Mouse (Mus musculus) heart, embryonic 10.5 days (tissue): ENCODE data around the gene Camkk2. TPM values are rescaled to one million over a fixed set of nuclear protein-coding genes. Genes with fewer than 3 reads are reported as not detected.
A peak's percentile ranks its signal among the peaks of the same experiment; 100 is the strongest.

Experiments used
- DNase-seq: peaks from one replicate; pipeline ENCODE4 v3.0.0-alpha.2; 2017; ENCODE audit warnings: low spot score
- H3K27ac ChIP-seq: fragments of 300-500 bp; sonication (generic); 2 replicates; pipeline ENCODE4 v1.5.1; 2016; ENCODE audit warnings: mild to moderate bottlenecking
- H3K27me3 ChIP-seq: fragments of 300-500 bp; sonication (generic); 2 replicates; pipeline ENCODE4 v1.6.1; 2016; ENCODE audit warnings: mild to moderate bottlenecking; ENCODE audit not compliant: poor library complexity, insufficient read depth, severe bottlenecking
- H3K36me3 ChIP-seq: fragments of 300-500 bp; sonication (generic); 2 replicates; pipeline ENCODE4 v1.6.1; 2016; ENCODE audit warnings: mild to moderate bottlenecking, moderate library complexity
- H3K4me1 ChIP-seq: fragments of 300-500 bp; sonication (generic); 2 replicates; pipeline ENCODE4 v1.6.1; 2016; ENCODE audit warnings: mild to moderate bottlenecking
- H3K4me3 ChIP-seq: fragments of 300-500 bp; sonication (generic); 2 replicates; pipeline ENCODE4 v1.5.1; 2016; ENCODE audit warnings: mild to moderate bottlenecking, moderate library complexity
- H3K9me3 ChIP-seq: fragments of 300-500 bp; sonication (generic); 2 replicates; pipeline ENCODE4 v1.6.1; 2016; ENCODE audit warnings: mild to moderate bottlenecking, moderate library complexity
- WGBS: fragments of 180-500 bp; shearing (Covaris S2); methylation state at CpG from one replicate; pipeline ENCODE4 v1.1.7; 2016; 5-methylcytosine and 5-hydroxymethylcytosine counted together
- polyA plus RNA-seq: library from polyadenylated mRNA; unstranded; fragments of >200 nt; fragmentation: Nextera tagmentation; extraction: Ambion mirVana; gene quantifications from 2 replicates; pipeline ENCODE4 v1.2.1, GENCODE M21; 2016

Gene Camkk2
- polyA plus RNA-seq, 1 experiment from 2014 or later: 21.3 TPM

- no peaks in the 10 kb centered on the region for H3K9me3 ChIP-seq
- DNase-seq: no peak
- H3K4me3 ChIP-seq: no peak overlapping the region
- 26% methylated on average over 7 of the region's 7 CpGs for WGBS
- H3K27ac ChIP-seq: no peak overlapping the region
- H3K36me3 ChIP-seq: peaks cover 4% of the 10 kb centered on the region; the same call in 1 of the 2 replicates
- H3K27me3 ChIP-seq: 0 out of 2 replicates have a peak, but pooled peaks cover 5% of the 10 kb centered on the region
- peaks cover 9% of the 10 kb centered on the region; the same call in 1 of the 2 replicates for H3K4me1 ChIP-seq
Measured at GRCm38 (mm10) chr5:122726068-122726467, 53.1 kb downstream of the Camkk2 start.

- DNase-seq: no peak
- H3K4me1 ChIP-seq: peaks cover 2% of the 10 kb centered on the region; the same call in 1 of the 2 replicates
- H3K4me3 ChIP-seq: no peak overlapping the region
- peaks cover 4% of the 10 kb centered on the region; the same call in 1 of the 2 replicates for H3K36me3 ChIP-seq
- H3K27ac ChIP-seq: no peak overlapping the region
- 0 out of 2 replicates have a peak, but pooled peaks cover 5% of the 10 kb centered on the region for H3K27me3 ChIP-seq
- H3K9me3 ChIP-seq: no peaks in the 10 kb centered on the region
- 86% methylated on average over 13 of the region's 13 CpGs for WGBS
Measured at GRCm38 (mm10) chr5:122725453-122725852, 53.8 kb downstream of the Camkk2 start.

GRCm38 (mm10) chr5:122719168-122719567 is 60.0 kb downstream of the Camkk2 start:
- Histone ChIP-seq H3K4me1 (no peaks in the 10 kb centered on the region), H3K36me3 (peaks cover 20% of the 10 kb centered on the region), H3K9me3 (no peaks in the 10 kb centered on the region), H3K4me3 (no peak overlapping the region), H3K27me3 (no peaks in the 10 kb centered on the region), H3K27ac (no peak overlapping the region)
- no peak for DNase-seq
- 91% methylated on average over 8 of the region's 8 CpGs for WGBS

DNA sequence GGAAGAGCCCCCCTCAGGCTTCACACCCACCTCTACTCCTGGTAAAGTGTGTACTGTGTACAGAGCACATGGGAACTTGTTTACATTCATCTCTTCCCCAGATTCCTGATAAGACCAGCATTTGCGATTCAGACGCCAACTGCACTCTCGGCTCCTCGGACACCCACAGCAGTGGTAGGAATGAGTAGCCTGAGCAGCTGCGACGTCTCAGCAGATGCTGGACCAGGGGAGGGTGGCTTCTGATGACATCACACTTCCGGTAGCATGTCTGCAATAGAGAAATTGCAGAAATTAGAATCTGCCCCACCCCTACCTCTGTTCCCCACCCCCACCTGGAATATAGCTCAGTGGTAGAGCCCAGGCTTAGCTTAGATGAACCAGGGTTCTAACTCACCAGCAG is 60.8 kb downstream of the Camkk2 start:
- Histone ChIP-seq H3K27me3 (no peaks in the 10 kb centered on the region), H3K9me3 (no peaks in the 10 kb centered on the region), H3K4me3 (no peak overlapping the region), H3K27ac (no peak overlapping the region), H3K4me1 (no peaks in the 10 kb centered on the region), H3K36me3 (peaks cover 20% of the 10 kb centered on the region)
- DNase-seq: no peak
- WGBS: 72% methylated on average over 7 of the region's 7 CpGs

DNA sequence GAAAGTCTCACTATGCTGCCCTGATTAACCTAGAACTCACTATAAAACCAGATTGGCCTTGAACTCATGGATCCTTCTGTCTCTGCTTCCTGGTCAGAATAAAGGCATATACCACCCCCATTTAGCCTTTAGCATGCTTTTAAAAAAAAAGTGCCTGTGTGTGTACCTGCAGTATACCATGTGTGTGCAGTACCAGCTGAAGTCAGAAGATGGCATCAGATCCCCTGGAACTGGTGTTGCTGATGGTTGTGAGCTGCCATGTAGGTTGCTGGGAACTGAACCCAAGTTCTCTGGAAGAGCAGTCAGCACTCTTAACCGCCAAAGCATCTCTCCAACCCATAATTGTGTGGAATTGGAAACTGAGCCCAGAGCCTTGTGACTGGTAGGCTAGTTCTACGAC is 62.4 kb downstream of the Camkk2 start:
- H3K27me3 ChIP-seq: no peaks in the 10 kb centered on the region
- no peak for DNase-seq
- 95% methylated on average over 2 of the region's 2 CpGs for WGBS

DNA sequence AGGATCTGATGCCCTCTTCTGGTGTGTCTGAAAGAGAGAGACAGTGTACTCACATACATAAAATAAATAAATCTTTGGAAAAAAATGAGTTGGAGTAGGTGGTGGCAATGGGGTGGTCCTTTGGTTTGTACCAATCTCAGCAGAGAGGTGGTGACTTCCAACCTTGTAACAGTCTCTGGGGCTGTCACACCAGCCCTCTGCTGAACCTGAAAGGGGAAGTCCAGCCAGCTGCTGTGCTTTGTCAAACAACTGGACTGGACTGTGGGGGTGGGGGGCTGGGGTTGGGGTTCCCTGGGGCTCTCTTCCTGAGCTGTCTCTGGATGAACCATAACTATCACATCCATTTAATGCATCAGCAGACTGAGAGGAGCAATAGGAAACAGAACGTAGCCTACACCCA is 63.5 kb downstream of the Camkk2 start:
- Histone ChIP-seq H3K4me1 (no peaks in the 10 kb centered on the region), H3K27me3 (no peaks in the 10 kb centered on the region), H3K36me3 (peaks cover 20% of the 10 kb centered on the region), H3K4me3 (no peak overlapping the region), H3K27ac (no peak overlapping the region), H3K9me3 (no peaks in the 10 kb centered on the region)
- 68% methylated on average over 1 of the region's 1 CpGs for WGBS
- DNase-seq: no peak

More for the DNA sequence above, 62.4 kb downstream of the Camkk2 start:
- H3K36me3 ChIP-seq: peaks cover 20% of the 10 kb centered on the region
- H3K4me1 ChIP-seq: no peaks in the 10 kb centered on the region
- H3K4me3 ChIP-seq: no peak overlapping the region
- H3K9me3 ChIP-seq: no peaks in the 10 kb centered on the region
- no peak overlapping the region for H3K27ac ChIP-seq

GRCm38 (mm10) chr5:122708819-122709218 is 70.4 kb downstream of the Camkk2 start:
- Histone ChIP-seq H3K9me3 (no peaks in the 10 kb centered on the region), H3K36me3 (0 out of 2 replicates have a peak, but pooled peaks cover 3% of the 10 kb centered on the region), H3K4me1 (peaks cover 27% of the 10 kb centered on the region), H3K27ac (no peak overlapping the region), H3K4me3 (no peak overlapping the region), H3K27me3 (no peaks in the 10 kb centered on the region)
- WGBS: 46% methylated on average over 6 of the region's 6 CpGs
- DNase-seq: no peak

- Histone ChIP-seq H3K4me1 (peaks cover 27% of the 10 kb centered on the region), H3K9me3 (no peaks in the 10 kb centered on the region), H3K4me3 (peak within 1 kb of the TSS; percentile 68), H3K27ac (peak within 1 kb of the TSS; percentile 89), H3K36me3 (no peaks in the 10 kb centered on the region), H3K27me3 (no peaks in the 10 kb centered on the region)
- WGBS: 1% methylated on average over 66 of the region's 66 CpGs
- peak; percentile 93 for DNase-seq
Measured at GRCm38 (mm10) chr5:122707276-122708181, 71.7 kb downstream of the Camkk2 start, which contains the start of gene P2rx4. Gene P2rx4, plus strand, starts transcription at chr5:122707544.

DNA sequence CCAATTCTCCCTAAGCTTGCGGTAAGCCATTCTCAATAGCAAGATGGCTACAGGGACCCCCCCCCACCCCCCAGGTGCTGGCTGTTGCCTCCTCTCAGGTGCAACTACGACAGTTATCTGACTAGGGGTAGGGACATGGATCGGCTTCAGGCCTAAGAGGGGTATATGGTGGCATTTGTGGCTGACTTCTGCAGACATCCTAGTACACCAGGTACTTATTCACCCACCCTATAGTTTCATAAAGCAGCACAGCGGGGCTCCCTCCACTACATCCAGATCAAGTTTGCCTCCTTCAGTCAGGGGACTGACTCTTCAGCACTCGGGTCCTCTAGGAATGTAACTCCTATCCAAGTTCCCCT is 72.3 kb downstream of the Camkk2 start:
- no peaks in the 10 kb centered on the region for H3K27me3 ChIP-seq
- no peaks in the 10 kb centered on the region for H3K36me3 ChIP-seq
- peak overlapping the region; percentile 68 for H3K4me3 ChIP-seq
- no peaks in the 10 kb centered on the region for H3K9me3 ChIP-seq
- WGBS: 40% methylated on average over 5 of the region's 5 CpGs
- H3K27ac ChIP-seq: peak overlapping the region; percentile 89
- H3K4me1 ChIP-seq: peaks cover 27% of the 10 kb centered on the region
- DNase-seq: no peak

GRCm38 (mm10) chr5:122705174-122705573 is 74.0 kb downstream of the Camkk2 start:
- Histone ChIP-seq H3K27me3 (no peaks in the 10 kb centered on the region), H3K4me3 (no peak overlapping the region), H3K4me1 (peaks cover 27% of the 10 kb centered on the region), H3K36me3 (no peaks in the 10 kb centered on the region), H3K27ac (no peak overlapping the region), H3K9me3 (no peaks in the 10 kb centered on the region)
- no peak for DNase-seq
- 76% methylated on average over 3 of the region's 3 CpGs for WGBS

GRCm38 (mm10) chr5:122704571-122704970 is 74.6 kb downstream of the Camkk2 start:
- no peak for DNase-seq
- WGBS: 83% methylated on average over 4 of the region's 4 CpGs
- peaks cover 27% of the 10 kb centered on the region for H3K4me1 ChIP-seq
- H3K36me3 ChIP-seq: no peaks in the 10 kb centered on the region
- no peaks in the 10 kb centered on the region for H3K27me3 ChIP-seq
- no peak overlapping the region for H3K27ac ChIP-seq
- H3K4me3 ChIP-seq: no peak overlapping the region
- no peaks in the 10 kb centered on the region for H3K9me3 ChIP-seq

GRCm38 (mm10) chr5:122703574-122703973 is 75.6 kb downstream of the Camkk2 start:
- no peak overlapping the region for H3K27ac ChIP-seq
- H3K27me3 ChIP-seq: no peaks in the 10 kb centered on the region
- WGBS: 80% methylated on average over 2 of the region's 2 CpGs
- H3K36me3 ChIP-seq: no peaks in the 10 kb centered on the region
- DNase-seq: no peak
- H3K4me3 ChIP-seq: no peak overlapping the region
- peaks cover 27% of the 10 kb centered on the region for H3K4me1 ChIP-seq
- no peaks in the 10 kb centered on the region for H3K9me3 ChIP-seq

GRCm38 (mm10) chr5:122702156-122702555 is 77.1 kb downstream of the Camkk2 start:
- no peaks in the 10 kb centered on the region for H3K27me3 ChIP-seq
- H3K4me3 ChIP-seq: no peak overlapping the region
- H3K36me3 ChIP-seq: no peaks in the 10 kb centered on the region
- H3K27ac ChIP-seq: no peak overlapping the region
- 81% methylated on average over 6 of the region's 6 CpGs for WGBS
- peaks cover 23% of the 10 kb centered on the region for H3K4me1 ChIP-seq
- DNase-seq: no peak
- no peaks in the 10 kb centered on the region for H3K9me3 ChIP-seq
